Mouse (Mus musculus) embryonic facial prominence, embryonic 13.5 days (tissue): Measurements from ENCODE around the gene 4930519G04Rik. TPM values are rescaled to one million over a fixed set of nuclear protein-coding genes. Genes with fewer than 3 reads are reported as not detected.
"Not testable (repeated sequence)": the region's sequence is repeated elsewhere in the genome, so short reads cannot be mapped to it uniquely, and the experiment has no call there.

Experiments
- ATAC-seq: fragments of 200-750 bp; cut with Nextera tagmentation; 2 replicates; pipeline ENCODE4 v1.8.0; 2017; ENCODE audit warnings: low read depth; ENCODE audit not compliant: insufficient number of reproducible peaks, insufficient read depth, low FRiP score, low TSS enrichment
- H3K27ac ChIP-seq: fragments of 300-500 bp; sonication (generic); 2 replicates; pipeline ENCODE4 v1.5.1; 2015; ENCODE audit warnings: moderate library complexity, mild to moderate bottlenecking, inconsistent platforms
- H3K27me3 ChIP-seq: fragments of 300-500 bp; sonication (generic); 2 replicates; pipeline ENCODE4 v1.6.1; 2015; ENCODE audit warnings: mild to moderate bottlenecking, inconsistent platforms
- H3K36me3 ChIP-seq: fragments of 300-500 bp; sonication (generic); 2 replicates; pipeline ENCODE4 v1.6.1; 2015; ENCODE audit warnings: mild to moderate bottlenecking, inconsistent platforms
- H3K4me1 ChIP-seq: fragments of 300-500 bp; sonication (generic); 2 replicates; pipeline ENCODE4 v1.6.1; 2015; ENCODE audit warnings: inconsistent platforms
- H3K4me2 ChIP-seq: fragments of 300-500 bp; sonication (generic); 2 replicates; pipeline ENCODE4 v1.6.1; 2015; ENCODE audit warnings: moderate library complexity, mild to moderate bottlenecking, inconsistent platforms
- H3K4me3 ChIP-seq: fragments of 300-500 bp; sonication (generic); 2 replicates; pipeline ENCODE4 v1.5.1; 2015; ENCODE audit warnings: mild to moderate bottlenecking, inconsistent platforms
- H3K9ac ChIP-seq: fragments of 300-500 bp; sonication (generic); 2 replicates; pipeline ENCODE4 v1.6.1; 2015; ENCODE audit warnings: mild to moderate bottlenecking, inconsistent platforms
- H3K9me3 ChIP-seq: fragments of 300-500 bp; sonication (generic); 2 replicates; pipeline ENCODE4 v1.6.1; 2016; ENCODE audit warnings: inconsistent platforms
- WGBS: fragments of 180-500 bp; shearing (Covaris S2); methylation state at CpG from one replicate; pipeline ENCODE4 v1.1.7; 2015; ENCODE audit warnings: mixed read lengths; 5-methylcytosine and 5-hydroxymethylcytosine counted together
- polyA plus RNA-seq: library from polyadenylated mRNA; unstranded; fragments of >200 nt; fragmentation: Nextera tagmentation; extraction: Ambion mirVana; gene quantifications from 2 replicates; pipeline ENCODE4 v1.2.1, GENCODE M21; 2015

Gene 4930519G04Rik
- polyA plus RNA-seq, 1 experiment from 2014 or later = 0.45 TPM

DNA sequence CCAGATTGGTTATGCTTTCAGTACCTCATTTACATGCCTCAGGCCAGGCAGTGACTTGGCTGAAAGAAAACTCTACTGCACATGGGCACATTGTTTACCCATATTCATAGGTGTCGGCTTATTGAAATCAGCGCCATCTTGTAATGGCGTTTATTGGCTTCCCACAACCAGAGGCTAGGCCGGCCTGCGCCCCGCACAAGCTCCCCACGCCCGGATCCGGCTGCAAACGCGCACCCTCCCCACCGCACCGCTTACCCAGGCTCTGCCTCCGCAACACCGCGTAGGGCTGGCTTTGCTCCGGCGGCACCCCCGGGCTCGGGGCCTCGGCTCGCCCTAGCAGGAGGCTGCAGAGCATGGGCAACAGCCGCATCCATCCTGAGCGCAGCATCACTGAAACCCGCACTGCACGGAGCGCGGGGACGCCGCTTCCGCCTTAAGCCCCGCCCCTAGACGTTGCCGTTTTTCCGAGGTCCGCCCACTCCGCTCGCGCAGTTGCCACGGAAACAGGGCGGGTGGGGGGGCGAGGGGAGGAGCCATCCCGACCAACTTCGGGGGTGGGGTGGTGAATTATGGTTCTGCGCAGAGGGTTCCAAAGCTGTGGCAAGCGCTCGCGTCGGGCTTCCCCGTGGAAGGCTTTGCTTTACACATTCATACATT is 39.8 kb upstream of the 4930519G04Rik start:
- Histone ChIP-seq H3K4me1 (peaks cover 11% of the 10 kb centered on the region; the same call in 1 of the 2 replicates), H3K27me3 (no peaks in the 10 kb centered on the region), H3K4me3 (peak overlapping the region; percentile 92), H3K9ac (peak overlapping the region; percentile 86), H3K4me2 (peak overlapping the region; percentile 62), H3K36me3 (peaks cover 42% of the 10 kb centered on the region), H3K27ac (peak overlapping the region; percentile 92), H3K9me3 (peaks cover 4% of the 10 kb centered on the region; the same call in 1 of the 2 replicates)
- WGBS = under 1% methylated on average over 50 of the region's 50 CpGs
- ATAC-seq = peak; percentile 88

GRCm38 (mm10) chr5:114816599-114816998 is 36.9 kb upstream of the 4930519G04Rik start:
- Histone ChIP-seq H3K27ac (no peak overlapping the region), H3K4me2 (no peak overlapping the region), H3K27me3 (no peaks in the 10 kb centered on the region), H3K4me1 (peaks cover 11% of the 10 kb centered on the region; the same call in 1 of the 2 replicates), H3K4me3 (no peak overlapping the region), H3K36me3 (peaks cover 29% of the 10 kb centered on the region), H3K9ac (no peak overlapping the region), H3K9me3 (peaks cover 6% of the 10 kb centered on the region; the same call in 1 of the 2 replicates)
- no peak for ATAC-seq
- WGBS = 50% methylated on average over 6 of the region's 6 CpGs

DNA sequence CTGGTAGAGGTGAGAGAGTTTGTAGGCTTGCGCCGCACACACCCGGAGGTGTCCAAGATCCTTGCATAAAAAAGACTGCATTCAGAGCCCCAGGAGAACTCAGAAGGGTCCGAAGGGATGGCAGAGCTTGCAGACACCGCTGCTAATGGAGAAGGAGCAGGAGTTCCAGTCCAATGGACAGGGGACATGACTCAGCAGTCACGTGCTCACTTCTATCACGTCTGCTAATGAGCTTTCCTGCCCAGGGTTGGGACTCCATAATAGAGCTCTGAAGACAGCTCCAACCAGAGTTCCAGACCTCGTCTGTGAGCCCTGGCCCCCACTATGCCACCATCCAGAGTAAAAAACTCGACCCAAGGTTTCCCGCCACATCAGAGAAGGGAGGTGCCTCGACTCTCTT is 35.3 kb upstream of the 4930519G04Rik start:
- Histone ChIP-seq H3K9ac (no peak overlapping the region), H3K4me1 (no peaks in the 10 kb centered on the region), H3K27ac (no peak overlapping the region), H3K27me3 (no peaks in the 10 kb centered on the region), H3K9me3 (peaks cover 9% of the 10 kb centered on the region; the same call in 1 of the 2 replicates), H3K4me3 (no peak overlapping the region), H3K36me3 (peaks cover 31% of the 10 kb centered on the region), H3K4me2 (no peak overlapping the region)
- ATAC-seq = no peak
- 77% methylated on average over 11 of the region's 11 CpGs for WGBS

GRCm38 (mm10) chr5:114822796-114823688 is 30.4 kb upstream of the 4930519G04Rik start, which contains the start of gene 1500011B03Rik:
1500011B03Rik (minus strand) TSS chr5:114823468.
- ATAC-seq = peak; percentile 89
- H3K4me1 ChIP-seq = 0 out of 2 replicates have a peak, but pooled peaks cover 8% of the 10 kb centered on the region
- peaks cover 18% of the 10 kb centered on the region for H3K36me3 ChIP-seq
- WGBS = 6% methylated on average over 53 of the region's 53 CpGs
- H3K4me2 ChIP-seq = peak within 1 kb of the TSS; percentile 62
- no peaks in the 10 kb centered on the region for H3K27me3 ChIP-seq
- H3K4me3 ChIP-seq = peak within 1 kb of the TSS; percentile 73
- H3K9ac ChIP-seq = peak within 1 kb of the TSS; percentile 85
- H3K27ac ChIP-seq = peak within 1 kb of the TSS; percentile 84
- 0 out of 2 replicates have a peak, but pooled peaks cover 5% of the 10 kb centered on the region for H3K9me3 ChIP-seq

DNA sequence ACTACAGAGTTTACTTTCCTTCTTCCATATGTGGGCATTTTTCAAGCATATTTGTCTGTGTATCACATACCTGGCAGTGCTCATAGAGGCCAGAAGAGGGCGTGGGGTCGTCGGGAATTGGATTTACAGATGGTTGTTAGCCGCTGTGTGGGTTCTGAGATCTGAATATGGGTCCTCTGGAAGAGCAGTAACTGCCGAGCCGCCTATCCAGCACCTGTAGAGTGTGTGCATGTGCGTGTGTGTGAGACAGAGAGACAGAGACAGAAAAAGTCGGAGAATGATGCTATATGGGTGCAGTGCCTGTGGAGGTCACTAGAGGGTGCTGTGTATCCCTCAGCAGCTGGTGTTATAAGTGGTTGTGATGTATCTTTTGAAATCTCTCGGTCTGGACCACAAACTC is 29.3 kb upstream of the 4930519G04Rik start:
- 18% methylated on average over 9 of the region's 9 CpGs for WGBS
- 0 out of 2 replicates have a peak, but pooled peaks cover 5% of the 10 kb centered on the region for H3K9me3 ChIP-seq
- H3K4me1 ChIP-seq = 0 out of 2 replicates have a peak, but pooled peaks cover 8% of the 10 kb centered on the region
- no peaks in the 10 kb centered on the region for H3K27me3 ChIP-seq
- H3K9ac ChIP-seq = no peak overlapping the region
- peaks cover 18% of the 10 kb centered on the region for H3K36me3 ChIP-seq
- no peak for ATAC-seq
- H3K27ac ChIP-seq = no peak overlapping the region
- H3K4me3 ChIP-seq = peak overlapping the region; percentile 13; the same call in 1 of the 2 replicates
- no peak overlapping the region; the same call in 1 of the 2 replicates for H3K4me2 ChIP-seq

DNA sequence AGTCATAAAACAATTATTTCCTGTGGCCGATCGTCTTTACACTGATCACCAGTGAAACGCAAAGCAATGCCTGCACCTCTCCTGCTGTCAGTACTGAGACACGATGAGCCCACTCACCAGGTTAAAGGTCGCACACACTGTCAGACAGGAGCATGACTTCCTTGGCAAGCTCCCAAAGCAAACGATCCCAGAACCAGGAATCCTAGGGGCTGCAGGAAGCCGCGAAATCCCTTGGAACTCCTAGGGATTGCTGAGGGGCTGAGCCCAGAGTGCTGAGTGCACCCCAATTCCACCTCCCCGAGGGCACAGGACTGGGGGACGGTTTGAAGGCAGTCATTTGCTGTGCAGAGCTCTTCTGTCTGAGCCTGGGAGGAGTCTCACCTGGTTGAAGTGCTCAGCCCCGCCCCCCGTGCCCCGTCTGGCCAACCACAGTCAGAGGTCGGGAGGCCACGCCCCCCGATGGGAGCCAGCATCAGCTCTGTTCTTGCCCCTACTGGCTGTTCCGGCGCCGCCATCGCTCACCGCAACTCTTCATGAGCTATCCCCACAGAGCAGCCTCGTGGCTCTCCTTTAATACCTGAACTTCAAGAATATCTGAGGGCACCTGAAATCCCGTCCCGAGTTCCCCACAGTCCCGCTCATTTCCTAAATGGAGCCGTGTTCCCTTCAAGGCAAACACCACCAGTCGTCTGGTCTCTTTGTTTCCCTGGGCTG is 27.3 kb upstream of the 4930519G04Rik start:
- Histone ChIP-seq H3K4me3 (peak overlapping the region; percentile 45), H3K4me2 (peak overlapping the region; percentile 70), H3K27me3 (no peaks in the 10 kb centered on the region), H3K27ac (0 out of 2 replicates have a peak overlapping the region, but pooled peaks have one; percentile 44), H3K9ac (peak overlapping the region; percentile 67), H3K36me3 (peaks cover 10% of the 10 kb centered on the region), H3K4me1 (0 out of 2 replicates have a peak, but pooled peaks cover 8% of the 10 kb centered on the region), H3K9me3 (0 out of 2 replicates have a peak, but pooled peaks cover 5% of the 10 kb centered on the region)
- 11% methylated on average over 27 of the region's 27 CpGs for WGBS
- peak; percentile 73 for ATAC-seq

DNA sequence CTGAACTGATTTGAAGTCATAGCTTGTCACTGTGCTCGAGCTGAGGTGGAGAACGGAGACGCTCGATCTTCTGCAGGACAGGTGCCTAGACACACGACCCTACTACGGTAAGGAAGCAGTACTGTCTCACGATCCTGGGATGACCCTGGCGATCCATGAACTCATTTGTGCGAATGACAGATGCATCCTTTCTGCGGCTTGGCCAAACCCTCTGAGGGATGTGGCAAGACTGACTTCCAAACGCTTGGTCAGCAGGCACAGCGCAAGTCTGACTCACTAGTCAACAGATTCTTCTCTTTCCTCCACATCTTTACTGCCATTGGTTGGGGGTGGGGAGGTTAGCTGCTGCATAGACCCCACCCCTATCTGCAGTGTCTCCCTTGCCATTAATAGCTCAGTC is 26.0 kb upstream of the 4930519G04Rik start:
- Histone ChIP-seq H3K4me3 (no peak overlapping the region), H3K9ac (no peak overlapping the region), H3K4me1 (0 out of 2 replicates have a peak, but pooled peaks cover 8% of the 10 kb centered on the region), H3K27me3 (no peaks in the 10 kb centered on the region), H3K27ac (no peak overlapping the region), H3K36me3 (no peaks in the 10 kb centered on the region), H3K9me3 (no peaks in the 10 kb centered on the region), H3K4me2 (no peak overlapping the region)
- 88% methylated on average over 12 of the region's 12 CpGs for WGBS
- ATAC-seq = no peak

- H3K4me2 ChIP-seq = no peak overlapping the region
- H3K9me3 ChIP-seq = no peaks in the 10 kb centered on the region
- no peak for ATAC-seq
- no peaks in the 10 kb centered on the region for H3K36me3 ChIP-seq
- no peak overlapping the region for H3K4me3 ChIP-seq
- 0 out of 2 replicates have a peak, but pooled peaks cover 8% of the 10 kb centered on the region for H3K4me1 ChIP-seq
- no peaks in the 10 kb centered on the region for H3K27me3 ChIP-seq
- H3K27ac ChIP-seq = no peak overlapping the region
- WGBS = 66% methylated on average over 3 of the region's 3 CpGs
- H3K9ac ChIP-seq = no peak overlapping the region
Observed at GRCm38 (mm10) chr5:114829740-114830139, 23.7 kb upstream of the 4930519G04Rik start.

DNA sequence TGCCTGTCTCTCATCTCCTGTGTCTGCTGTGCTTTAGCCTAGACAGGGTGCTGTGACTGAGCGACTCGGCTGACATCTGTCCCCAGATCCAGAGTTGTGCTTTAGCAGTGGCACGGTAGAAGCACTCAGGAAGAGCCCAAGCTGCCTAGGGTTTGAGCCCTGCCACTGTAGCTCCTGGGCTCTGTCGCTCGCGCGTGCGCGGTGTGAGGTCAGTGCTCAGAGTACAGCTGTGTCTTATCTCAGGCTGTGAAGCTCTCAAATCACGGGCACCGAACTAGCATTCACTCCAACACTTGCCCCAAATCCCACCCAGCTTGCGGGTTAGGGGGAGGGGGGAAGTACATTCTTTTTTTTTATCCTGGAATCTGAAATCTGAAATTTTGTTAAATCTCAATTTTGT is 16.6 kb upstream of the 4930519G04Rik start:
- Histone ChIP-seq H3K27me3 (no peaks in the 10 kb centered on the region), H3K4me2 (no peak overlapping the region), H3K27ac (no peak overlapping the region), H3K4me3 (no peak overlapping the region), H3K9ac (no peak overlapping the region), H3K4me1 (peaks cover 4% of the 10 kb centered on the region), H3K9me3 (no peaks in the 10 kb centered on the region), H3K36me3 (no peaks in the 10 kb centered on the region)
- 58% methylated on average over 12 of the region's 12 CpGs for WGBS
- ATAC-seq = no peak

DNA sequence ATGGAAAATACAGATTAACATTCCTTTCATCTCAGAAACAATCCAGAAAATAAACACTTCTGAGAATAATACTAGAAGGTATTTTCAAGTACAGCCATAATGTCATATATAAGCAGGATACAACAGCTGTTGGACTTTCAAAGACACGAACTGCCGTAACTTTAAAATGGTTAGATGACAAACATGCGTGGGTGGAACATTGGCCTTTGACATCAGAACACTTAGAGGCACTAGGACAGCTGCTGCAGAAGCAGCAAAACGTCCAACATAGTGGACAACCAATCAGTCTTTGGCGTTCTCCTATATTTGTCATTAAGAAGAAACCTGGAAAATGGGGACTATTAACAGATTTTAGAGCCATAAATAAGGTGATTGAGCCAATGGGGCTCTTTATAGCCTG is 13.0 kb upstream of the 4930519G04Rik start:
- peaks cover 22% of the 10 kb centered on the region for H3K4me1 ChIP-seq
- not testable (repeated sequence) for ATAC-seq, H3K4me3 ChIP-seq, H3K4me2 ChIP-seq, H3K27me3 ChIP-seq, H3K9ac ChIP-seq, H3K36me3 ChIP-seq, H3K27ac ChIP-seq, H3K9me3 ChIP-seq
- WGBS = 57% methylated on average over 5 of the region's 5 CpGs

GRCm38 (mm10) chr5:114842155-114842554 is 11.3 kb upstream of the 4930519G04Rik start:
- ATAC-seq, H3K4me3 ChIP-seq, H3K4me2 ChIP-seq, H3K9ac ChIP-seq, H3K9me3 ChIP-seq, H3K27me3 ChIP-seq, H3K36me3 ChIP-seq: not testable (repeated sequence)
- H3K4me1 ChIP-seq = peaks cover 22% of the 10 kb centered on the region
- 0 out of 2 replicates have a peak overlapping the region, but pooled peaks have one; percentile 51 for H3K27ac ChIP-seq
- WGBS = 27% methylated on average over 3 of the region's 3 CpGs
